Mouse (Mus musculus): ENCODE measurements at regions not wholly inside any gene's neighbourhood (a gene's known extent, or its start where the extent isn't known, plus 50 kb on each side); places are given as distances from the start of the nearest gene placed in this dataset.

DNA sequence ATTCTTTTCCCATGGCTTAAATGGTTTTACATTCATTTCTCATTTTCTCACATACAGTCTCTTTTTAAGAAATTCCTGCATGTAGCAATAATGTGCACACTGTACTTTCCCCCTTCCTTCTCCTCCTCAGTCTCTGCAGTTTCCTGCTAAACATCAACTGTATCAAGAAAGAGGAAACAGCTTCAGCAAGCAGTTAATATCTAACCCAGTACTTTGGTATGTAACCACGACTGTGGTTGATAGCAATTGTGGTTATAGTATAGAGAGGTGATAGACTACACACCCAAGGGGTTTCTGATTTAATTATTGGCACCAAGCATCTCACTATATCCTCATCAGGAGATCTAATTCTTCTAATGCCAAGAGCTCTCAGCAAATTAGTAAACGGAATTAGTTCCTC lies 52.8 kb upstream of the Eci2 start:
- no peak for DNase-seq (ENCODE audit: low spot score)
- Histone ChIP-seq H3K36me3 (no peaks in the 10 kb centered on the region), H3K27me3 (ENCODE audit: low read depth, poor library complexity, severe bottlenecking) (no peaks in the 10 kb centered on the region), H3K9me3 (replicated peaks) (no peaks in the 10 kb centered on the region), H3K27ac (no peak overlapping the region), H3K4me3 (no peak overlapping the region), H3K4me1 (no peaks in the 10 kb centered on the region)
- 84% methylated on average over 2 of the region's 2 CpGs for WGBS

DNA sequence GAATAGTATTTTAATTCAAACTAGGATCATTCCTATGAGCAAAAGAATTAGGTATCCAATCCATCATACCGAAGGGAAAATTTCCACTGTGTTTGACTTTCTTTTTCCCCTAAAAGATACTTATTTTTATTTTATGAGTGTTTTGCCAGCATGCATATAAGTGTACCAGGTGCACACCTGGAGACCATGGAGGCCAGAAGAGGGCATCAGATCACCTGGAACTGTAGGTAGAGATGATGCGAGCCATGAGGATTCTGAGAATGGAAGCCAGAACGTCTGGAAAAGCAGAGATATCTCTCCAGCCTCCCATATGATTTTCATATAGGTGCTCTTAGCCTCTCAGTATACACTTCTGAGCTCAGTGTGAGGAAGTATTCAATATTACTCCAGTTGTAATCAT lies 58.5 kb upstream of the Eci2 start:
- Histone ChIP-seq H3K27ac (no peak overlapping the region), H3K4me3 (no peak overlapping the region), H3K9me3 (replicated peaks) (no peaks in the 10 kb centered on the region), H3K36me3 (no peaks in the 10 kb centered on the region), H3K4me1 (no peaks in the 10 kb centered on the region), H3K27me3 (ENCODE audit: low read depth, poor library complexity, severe bottlenecking) (no peaks in the 10 kb centered on the region)
- WGBS, result 77% methylated on average over 3 of the region's 3 CpGs
- DNase-seq (ENCODE audit: low spot score), result no peak

DNA sequence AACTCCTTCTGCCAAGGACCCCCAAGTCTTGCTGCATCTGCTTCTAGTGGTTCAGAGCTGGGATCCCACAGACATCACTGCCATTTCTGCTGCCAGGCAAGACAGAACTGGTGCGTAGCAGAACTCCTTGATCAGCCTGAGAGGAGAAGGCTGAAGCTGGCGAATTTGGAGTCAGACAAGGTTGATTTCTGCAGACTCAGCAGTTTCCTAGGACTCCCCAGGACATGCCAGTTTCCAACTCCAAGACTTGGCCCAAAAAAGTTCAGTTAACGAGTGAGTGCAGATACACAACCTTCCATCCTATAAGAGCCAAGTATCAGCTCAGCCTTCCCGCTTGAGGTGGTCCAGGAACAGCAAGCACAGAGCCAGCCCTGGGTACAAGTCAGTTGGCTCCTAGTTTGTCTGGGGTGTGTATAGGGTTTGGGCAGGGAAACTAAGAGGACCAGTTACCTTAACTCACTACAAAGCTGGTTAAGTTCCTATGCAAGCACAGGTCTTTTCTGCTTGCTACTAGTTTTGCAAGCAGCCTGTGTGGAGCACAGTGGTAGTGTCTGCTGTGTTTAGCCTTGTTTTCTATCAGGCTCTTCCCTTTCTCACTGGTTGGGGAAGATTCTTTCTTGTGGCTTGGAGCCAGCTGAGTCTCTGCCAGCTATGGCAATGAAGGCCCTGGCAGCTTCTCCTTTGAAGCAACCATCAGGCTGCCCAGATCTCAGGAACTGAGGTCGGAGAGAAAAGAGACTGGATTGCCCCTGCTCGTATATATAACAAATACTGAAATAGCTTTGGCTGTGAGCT lies 60.5 kb upstream of the Eci2 start:
- H3K4me3 ChIP-seq, result no peak overlapping the region
- no peaks in the 10 kb centered on the region for H3K9me3 ChIP-seq (replicated peaks)
- 88% methylated on average over 6 of the region's 6 CpGs for WGBS
- DNase-seq (ENCODE audit: low spot score), result no peak
- no peaks in the 10 kb centered on the region for H3K36me3 ChIP-seq
- no peak overlapping the region for H3K27ac ChIP-seq
- no peaks in the 10 kb centered on the region for H3K4me1 ChIP-seq
- no peaks in the 10 kb centered on the region for H3K27me3 ChIP-seq (ENCODE audit: low read depth, poor library complexity, severe bottlenecking)

DNA sequence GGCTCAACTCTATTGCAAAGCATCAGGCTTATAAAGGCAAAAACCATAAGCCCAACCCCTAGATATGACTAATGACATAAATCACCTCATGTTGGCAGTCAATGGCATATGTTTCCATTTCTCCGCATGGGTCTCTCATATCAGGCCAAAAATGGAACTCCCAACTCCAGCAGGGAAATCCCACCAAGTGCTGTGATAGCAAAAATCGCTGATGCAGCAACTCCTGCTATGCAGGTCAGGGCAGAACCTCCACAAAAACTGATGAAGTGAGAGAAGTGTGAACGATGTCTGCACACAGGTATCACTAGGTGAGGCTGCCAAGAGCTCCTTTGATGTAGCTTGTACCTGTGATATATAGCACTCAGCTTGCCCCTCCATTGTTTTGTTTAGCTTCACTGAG lies 64.3 kb upstream of the Eci2 start:
- no peaks in the 10 kb centered on the region for H3K9me3 ChIP-seq (replicated peaks)
- no peaks in the 10 kb centered on the region for H3K4me1 ChIP-seq
- no peaks in the 10 kb centered on the region for H3K27me3 ChIP-seq (ENCODE audit: low read depth, poor library complexity, severe bottlenecking)
- no peak overlapping the region for H3K27ac ChIP-seq
- no peak overlapping the region for H3K4me3 ChIP-seq
- WGBS, result 93% methylated on average over 3 of the region's 3 CpGs
- no peak for DNase-seq (ENCODE audit: low spot score)
- no peaks in the 10 kb centered on the region for H3K36me3 ChIP-seq

DNA sequence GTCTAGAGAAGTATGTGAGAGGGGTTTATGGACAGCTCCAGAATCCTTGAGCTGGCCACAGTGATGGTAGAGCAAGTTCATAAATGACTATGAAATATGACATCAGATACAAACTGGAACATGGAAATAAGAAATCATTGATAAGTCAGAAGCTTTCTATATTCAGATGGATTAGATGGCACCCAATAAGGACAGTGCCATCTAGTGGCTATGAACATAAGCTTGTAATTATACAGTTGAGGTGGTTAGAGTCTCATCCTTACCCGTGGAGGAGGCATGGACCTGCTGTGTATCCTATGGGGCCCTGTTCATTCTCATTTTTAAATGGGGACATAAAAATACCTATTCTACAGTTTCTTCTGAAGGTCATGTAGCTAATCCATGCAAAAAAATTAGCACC lies 92.9 kb upstream of the Eci2 start:
- Histone ChIP-seq H3K27me3 (ENCODE audit: low read depth, poor library complexity, severe bottlenecking) (no peaks in the 10 kb centered on the region), H3K27ac (no peak overlapping the region), H3K9me3 (replicated peaks) (no peaks in the 10 kb centered on the region), H3K36me3 (no peaks in the 10 kb centered on the region), H3K4me1 (no peaks in the 10 kb centered on the region), H3K4me3 (no peak overlapping the region)
- no peak for DNase-seq (ENCODE audit: low spot score)
- WGBS, result 31% methylated on average over 1 of the region's 1 CpGs

DNA sequence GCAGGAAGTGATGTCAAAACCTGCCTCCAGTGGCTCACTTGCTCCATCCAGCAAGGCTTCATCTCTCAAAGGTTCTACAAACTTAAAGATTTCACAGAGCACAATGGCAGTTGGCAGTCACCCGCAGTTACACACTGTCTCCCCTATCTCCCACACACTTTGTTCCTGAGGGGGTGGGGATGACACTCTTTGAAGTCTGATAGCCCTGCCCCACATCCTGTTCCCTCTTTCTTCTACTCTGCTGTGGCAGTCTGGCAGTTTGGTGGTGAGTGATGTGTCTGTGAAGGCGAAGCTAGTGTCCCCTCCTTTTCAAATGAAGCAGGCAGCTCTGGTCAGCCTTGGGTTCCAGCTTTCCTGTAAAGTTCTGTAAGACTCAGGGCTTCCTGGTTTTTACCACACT lies 102.6 kb upstream of the Eci2 start:
- H3K4me1 ChIP-seq, result no peaks in the 10 kb centered on the region
- no peak overlapping the region for H3K4me3 ChIP-seq
- no peak overlapping the region for H3K27ac ChIP-seq
- no peaks in the 10 kb centered on the region for H3K27me3 ChIP-seq (ENCODE audit: low read depth, poor library complexity, severe bottlenecking)
- 27% methylated on average over 2 of the region's 2 CpGs for WGBS
- no peaks in the 10 kb centered on the region for H3K9me3 ChIP-seq (replicated peaks)
- no peaks in the 10 kb centered on the region for H3K36me3 ChIP-seq
- no peak for DNase-seq (ENCODE audit: low spot score)

DNA sequence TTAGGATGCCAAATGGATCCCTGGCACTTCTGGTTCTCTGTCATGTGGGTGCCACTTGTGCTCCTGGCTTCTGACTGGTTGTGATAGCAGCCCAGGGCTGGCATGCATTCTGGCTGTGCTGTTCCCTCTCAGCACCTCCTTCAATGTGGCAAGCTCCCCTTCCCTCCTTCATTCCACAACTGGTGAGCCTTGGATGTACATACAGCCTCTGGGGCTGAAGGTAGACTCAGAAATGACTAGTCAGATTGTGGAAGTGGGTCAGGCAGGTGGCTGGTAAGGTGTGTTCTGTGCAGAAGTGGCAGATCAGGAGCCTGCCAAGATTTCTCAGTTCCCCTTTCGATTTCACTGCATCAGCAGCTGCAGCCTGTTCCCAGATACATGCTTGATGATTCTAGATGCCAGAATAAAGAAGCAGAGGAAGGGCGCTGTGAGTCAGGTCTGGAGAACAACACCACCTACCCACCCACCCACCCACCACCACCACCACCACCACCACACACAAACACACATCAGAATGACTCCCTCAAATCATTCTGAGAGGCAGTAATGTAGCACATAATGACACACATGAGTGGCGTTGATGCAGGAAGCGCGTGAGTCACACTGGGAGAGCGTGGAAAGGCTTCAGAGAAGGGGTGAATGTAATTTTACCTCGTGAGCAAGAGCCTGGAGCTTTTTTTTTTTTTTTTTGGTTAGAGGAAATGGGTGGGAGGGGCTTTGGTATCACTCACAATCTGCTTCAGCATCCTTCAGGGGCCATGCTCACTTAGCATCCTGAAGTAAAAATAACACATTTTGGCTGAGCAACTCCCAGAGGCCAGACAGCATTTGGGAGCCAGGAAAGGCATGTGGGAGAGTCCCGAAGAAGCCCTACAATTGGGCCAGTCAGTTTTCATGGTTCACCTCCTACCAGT lies 104.6 kb upstream of the Eci2 start:
- H3K27me3 ChIP-seq (ENCODE audit: low read depth, poor library complexity, severe bottlenecking), result no peaks in the 10 kb centered on the region
- 80% methylated on average over 8 of the region's 8 CpGs for WGBS
- no peak overlapping the region for H3K4me3 ChIP-seq
- no peaks in the 10 kb centered on the region for H3K4me1 ChIP-seq
- H3K27ac ChIP-seq, result no peak overlapping the region
- H3K36me3 ChIP-seq, result no peaks in the 10 kb centered on the region
- no peak for DNase-seq (ENCODE audit: low spot score)
- H3K9me3 ChIP-seq (replicated peaks), result no peaks in the 10 kb centered on the region

DNA sequence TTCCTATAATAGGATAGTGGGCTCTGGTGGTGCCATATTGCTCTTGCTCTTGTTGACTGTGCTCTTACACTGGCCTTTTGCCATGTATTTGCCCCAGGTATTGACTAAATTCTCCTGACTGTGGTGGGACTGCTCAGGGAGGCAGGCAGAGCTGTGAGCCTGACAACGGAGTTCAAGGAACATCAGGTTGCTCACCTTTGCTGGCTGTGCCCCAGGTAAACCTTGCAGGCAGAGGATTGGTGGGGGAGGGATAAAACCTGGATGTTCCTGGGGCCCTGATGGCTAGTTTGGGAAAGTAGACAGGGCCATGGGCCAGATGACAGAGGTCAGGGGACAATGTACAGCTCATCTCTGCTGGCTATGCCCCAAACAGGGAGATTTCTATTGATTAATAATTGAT lies 124.7 kb upstream of the Eci2 start:
- 88% methylated on average over 1 of the region's 1 CpGs for WGBS
- no peak for DNase-seq (ENCODE audit: low spot score)
- Histone ChIP-seq H3K9me3 (replicated peaks) (no peaks in the 10 kb centered on the region), H3K27ac (no peak overlapping the region), H3K27me3 (ENCODE audit: low read depth, poor library complexity, severe bottlenecking) (no peaks in the 10 kb centered on the region), H3K4me3 (no peak overlapping the region), H3K36me3 (no peaks in the 10 kb centered on the region), H3K4me1 (no peaks in the 10 kb centered on the region)

DNA sequence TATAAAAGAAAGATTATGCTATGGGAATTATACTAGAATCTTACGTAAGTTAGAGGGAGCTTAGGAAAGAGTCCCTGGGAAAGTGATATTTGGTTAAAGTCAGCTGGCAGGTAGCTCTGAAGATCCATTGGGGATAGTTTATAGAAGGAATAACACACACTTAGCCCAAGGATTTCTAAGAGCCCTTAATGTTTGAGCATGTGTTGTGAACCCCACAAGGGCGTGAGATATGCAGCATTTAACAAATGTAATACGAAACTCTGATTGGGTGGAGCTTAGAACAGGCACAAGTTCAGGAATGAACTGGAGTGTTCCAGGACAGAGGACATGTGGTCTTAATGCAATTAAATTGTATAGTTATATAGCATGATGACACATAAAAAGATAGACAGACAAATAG lies 132.6 kb upstream of the Eci2 start:
- 75% methylated on average over 3 of the region's 3 CpGs for WGBS
- DNase-seq (ENCODE audit: low spot score), result no peak
- Histone ChIP-seq H3K27me3 (ENCODE audit: low read depth, poor library complexity, severe bottlenecking) (no peaks in the 10 kb centered on the region), H3K4me3 (no peak overlapping the region), H3K27ac (no peak overlapping the region), H3K36me3 (no peaks in the 10 kb centered on the region), H3K9me3 (replicated peaks) (no peaks in the 10 kb centered on the region), H3K4me1 (peaks cover 6% of the 10 kb centered on the region)

DNA sequence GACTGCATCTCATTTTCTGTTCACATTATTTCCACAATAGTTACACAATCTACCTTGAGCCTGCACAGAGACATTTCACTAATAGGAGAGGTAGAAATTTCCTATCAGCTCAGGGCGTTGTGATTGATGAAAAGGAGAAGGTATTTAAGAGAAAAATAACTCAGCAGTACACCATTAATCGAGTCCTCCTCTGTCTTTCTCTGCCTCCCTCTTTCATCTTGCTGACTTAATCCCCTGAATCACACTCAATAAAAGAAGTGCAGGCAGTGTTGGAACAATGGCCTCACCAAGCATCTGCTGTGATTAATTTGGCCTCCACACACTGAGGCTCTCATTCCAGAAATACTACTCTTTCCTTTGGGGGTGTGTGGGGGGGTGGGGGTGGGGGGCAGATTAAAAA lies 133.9 kb upstream of the Eci2 start:
- Histone ChIP-seq H3K9me3 (replicated peaks) (no peaks in the 10 kb centered on the region), H3K27ac (no peak overlapping the region), H3K36me3 (no peaks in the 10 kb centered on the region), H3K27me3 (ENCODE audit: low read depth, poor library complexity, severe bottlenecking) (no peaks in the 10 kb centered on the region), H3K4me1 (peaks cover 6% of the 10 kb centered on the region), H3K4me3 (no peak overlapping the region)
- no peak for DNase-seq (ENCODE audit: low spot score)
- WGBS, result 24% methylated on average over 2 of the region's 2 CpGs

DNA sequence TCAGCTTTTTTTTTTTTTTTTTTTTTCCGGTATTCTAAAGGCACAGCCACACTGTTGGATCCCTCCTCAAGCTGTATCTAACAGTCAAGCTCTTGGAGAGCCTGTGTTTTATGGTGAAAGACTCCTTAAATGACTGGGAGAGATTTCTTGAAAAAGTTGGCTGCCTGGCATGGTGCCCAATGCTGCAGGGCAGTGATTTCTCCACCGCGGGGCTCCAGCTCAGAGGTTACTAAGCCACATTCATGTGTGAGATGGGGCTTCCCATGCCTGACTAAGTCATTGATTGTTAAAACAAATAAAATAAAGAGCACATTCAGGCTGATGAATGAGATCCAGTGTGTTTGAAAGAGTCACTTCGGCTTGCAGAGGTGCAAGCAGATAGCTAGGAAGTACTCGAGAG lies 139.2 kb upstream of the Eci2 start:
- Histone ChIP-seq H3K9me3 (replicated peaks) (no peaks in the 10 kb centered on the region), H3K4me3 (no peak overlapping the region), H3K4me1 (peaks cover under 1% of the 10 kb centered on the region), H3K36me3 (no peaks in the 10 kb centered on the region), H3K27me3 (ENCODE audit: low read depth, poor library complexity, severe bottlenecking) (no peaks in the 10 kb centered on the region), H3K27ac (no peak overlapping the region)
- DNase-seq (ENCODE audit: low spot score), result no peak
- 88% methylated on average over 5 of the region's 5 CpGs for WGBS

DNA sequence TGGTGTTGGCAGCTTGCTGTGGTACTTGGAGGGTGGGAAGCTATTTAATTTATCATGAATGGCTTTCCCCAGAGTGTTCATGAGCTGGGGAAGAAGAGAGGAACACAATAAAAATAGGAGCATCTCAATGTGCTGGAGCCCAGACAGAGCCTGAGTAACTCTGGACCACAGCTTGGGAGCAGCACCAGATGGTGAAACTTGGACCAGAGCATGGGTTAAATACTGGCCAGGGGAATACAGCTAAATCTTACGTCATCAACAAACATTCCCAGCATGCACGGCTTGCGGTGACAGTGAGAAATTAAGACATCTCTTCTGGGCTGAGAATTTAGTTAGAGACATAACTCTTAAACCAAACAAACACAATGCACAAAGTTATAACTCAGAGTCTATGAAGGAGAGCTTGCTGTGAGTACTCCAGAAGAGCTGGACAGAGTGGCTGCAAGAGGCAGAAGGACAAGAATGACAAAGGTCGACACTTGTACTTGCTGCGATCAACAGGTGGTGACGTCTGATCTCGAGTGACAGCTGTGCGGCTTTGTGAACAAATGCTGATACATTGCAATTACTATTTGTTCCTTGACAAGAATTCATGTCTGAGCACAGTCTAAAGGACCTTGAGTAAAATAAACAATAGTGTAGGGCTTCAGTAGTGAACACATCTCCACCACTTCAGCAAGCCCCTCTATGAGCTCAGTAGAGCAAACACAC lies 140.1 kb upstream of the Eci2 start:
- no peaks in the 10 kb centered on the region for H3K36me3 ChIP-seq
- no peak overlapping the region for H3K4me3 ChIP-seq
- H3K27ac ChIP-seq, result no peak overlapping the region
- H3K27me3 ChIP-seq (ENCODE audit: low read depth, poor library complexity, severe bottlenecking), result no peaks in the 10 kb centered on the region
- DNase-seq (ENCODE audit: low spot score), result no peak
- H3K9me3 ChIP-seq (replicated peaks), result no peaks in the 10 kb centered on the region
- H3K4me1 ChIP-seq, result no peaks in the 10 kb centered on the region
- WGBS, result 90% methylated on average over 8 of the region's 8 CpGs
